Mouse (Mus musculus) G1E-ER4 (cell line): ENCODE measurements around the gene Map3k5. TPM values are rescaled to one million over a fixed set of nuclear protein-coding genes. Genes with fewer than 3 reads are reported as not detected.

Experiments
- GATA1 ChIP-seq: IDR thresholded peaks from one replicate; pipeline ENCODE4 v1.8.0; 2012; ENCODE audit warnings: low read length, inconsistent platforms
- polyA plus RNA-seq: library from polyadenylated mRNA; stranded (reverse); fragments of >175 nt; gene quantifications from 2 replicates; pipeline ENCODE4 v1.2.3, GENCODE M21; 2012

Map3k5 gene
- polyA plus RNA-seq, 1 experiment, result 0.05 TPM

- no peak for TF ChIP-seq GATA1
Measured at GRCm38 (mm10) chr10:20132933-20133652, 198.8 kb downstream of the Map3k5 start.

GRCm38 (mm10) chr10:20135350-20136058 is 201.2 kb downstream of the Map3k5 start:
- TF ChIP-seq GATA1, result no peak

- TF ChIP-seq GATA1, result no peak
Measured at GRCm38 (mm10) chr10:20136505-20136904, 202.2 kb downstream of the Map3k5 start.

GRCm38 (mm10) chr10:20141376-20141775 is 207.1 kb downstream of the Map3k5 start:
- TF ChIP-seq GATA1, result no peak

GRCm38 (mm10) chr10:20148130-20148772 is 214.0 kb downstream of the Map3k5 start, which contains the start of gene Map7:
Gene Map7, plus strand, starts transcription at chr10:20148471.
- TF ChIP-seq GATA1, result no peak

- TF ChIP-seq GATA1, result no peak
Measured at GRCm38 (mm10) chr10:20148773-20149120, 214.5 kb downstream of the Map3k5 start.

GRCm38 (mm10) chr10:20149121-20149834 is 215.0 kb downstream of the Map3k5 start:
- no peak for TF ChIP-seq GATA1

- TF ChIP-seq GATA1, result no peak
Measured at GRCm38 (mm10) chr10:20149835-20150355, 215.6 kb downstream of the Map3k5 start.

GRCm38 (mm10) chr10:20152131-20152530 is 217.9 kb downstream of the Map3k5 start:
- TF ChIP-seq GATA1, result no peak

GRCm38 (mm10) chr10:20153507-20153906 is 219.2 kb downstream of the Map3k5 start:
- no peak for TF ChIP-seq GATA1

- TF ChIP-seq GATA1, result no peak
Measured at GRCm38 (mm10) chr10:20155401-20155800, 221.1 kb downstream of the Map3k5 start.

GRCm38 (mm10) chr10:20157021-20157726 is 222.9 kb downstream of the Map3k5 start:
- no peak for TF ChIP-seq GATA1

- TF ChIP-seq GATA1, result no peak
Measured at GRCm38 (mm10) chr10:20158756-20159155, 224.5 kb downstream of the Map3k5 start.

GRCm38 (mm10) chr10:20159308-20159707 is 225.0 kb downstream of the Map3k5 start:
- no peak for TF ChIP-seq GATA1

GRCm38 (mm10) chr10:20160914-20161313 is 226.6 kb downstream of the Map3k5 start:
- TF ChIP-seq GATA1, result no peak

GRCm38 (mm10) chr10:20164810-20165209 is 230.5 kb downstream of the Map3k5 start:
- TF ChIP-seq GATA1, result no peak
